Mouse (Mus musculus): ENCODE results near the gene Dennd5b. TPM values are rescaled to one million over a fixed set of nuclear protein-coding genes. Genes with fewer than 3 reads are reported as not detected.

Gene Dennd5b
- polyA plus RNA-seq, 1 experiment = 3.4 TPM

DNA sequence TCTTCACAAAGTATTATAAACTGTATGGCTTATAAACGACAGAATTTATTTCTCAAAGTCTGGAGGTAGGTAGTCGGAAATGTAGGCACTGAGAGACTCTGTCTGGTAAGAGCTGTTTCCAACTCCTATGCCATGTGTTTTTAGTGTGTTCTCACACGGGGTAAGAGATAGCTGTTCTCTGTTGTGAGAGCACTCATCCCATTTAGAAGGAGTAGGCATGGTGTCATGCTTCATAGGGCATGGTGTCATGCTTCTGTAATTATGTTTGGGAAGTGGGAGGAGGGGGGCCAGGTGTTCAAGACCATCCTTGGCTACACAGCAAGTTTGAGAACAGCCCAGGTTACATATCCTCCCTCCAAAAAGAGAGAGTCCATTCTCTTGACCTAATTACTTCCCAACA is 6.1 kb upstream of the Dennd5b start:
- no peak for DNase-seq (ENCODE audit: low read depth, low spot score)
- 77% methylated on average over 3 of the region's 3 CpGs for WGBS

DNA sequence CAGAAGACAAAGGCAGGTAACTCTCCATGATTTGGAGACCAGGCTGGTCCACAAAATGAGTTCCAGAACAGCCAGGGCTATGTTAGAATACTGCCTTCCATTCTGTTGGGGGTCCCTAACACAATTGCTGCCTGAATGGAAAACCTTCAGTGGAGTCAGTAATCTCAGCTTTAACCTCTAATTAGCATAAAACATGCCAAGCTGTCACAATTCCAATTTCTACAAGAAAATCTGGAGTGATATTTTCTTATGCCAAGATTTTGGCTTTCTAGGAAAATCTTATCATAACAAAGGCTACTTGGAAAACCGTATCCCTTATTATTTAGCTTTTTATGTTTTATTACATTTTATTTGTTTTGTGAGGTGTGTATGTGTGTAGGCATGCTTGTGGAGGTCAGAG is 2.0 kb upstream of the Dennd5b start:
- 19% methylated on average over 1 of the region's 1 CpGs for WGBS

DNA sequence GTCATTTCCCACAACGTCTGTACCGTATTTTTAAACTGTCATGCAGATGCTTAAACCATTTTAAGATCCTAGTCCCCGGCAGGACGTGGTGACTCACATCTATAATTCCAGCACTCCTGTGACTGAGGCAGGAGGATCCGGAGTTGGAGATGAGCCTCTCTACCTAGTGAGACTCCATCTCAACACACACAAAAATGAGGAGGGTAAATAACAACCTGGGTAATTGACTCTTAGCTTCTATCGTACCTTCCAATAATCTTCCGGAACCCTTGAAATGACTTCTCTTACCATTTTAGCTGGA is 413 bp upstream of the Dennd5b start:
- DNase-seq (ENCODE audit: low read depth, low spot score) = no peak
- 11% methylated on average over 7 of the region's 7 CpGs for WGBS

More for the DNA sequence above, 2.0 kb upstream of the Dennd5b start:
- no peak for DNase-seq (ENCODE audit: low read depth, low spot score)

DNA sequence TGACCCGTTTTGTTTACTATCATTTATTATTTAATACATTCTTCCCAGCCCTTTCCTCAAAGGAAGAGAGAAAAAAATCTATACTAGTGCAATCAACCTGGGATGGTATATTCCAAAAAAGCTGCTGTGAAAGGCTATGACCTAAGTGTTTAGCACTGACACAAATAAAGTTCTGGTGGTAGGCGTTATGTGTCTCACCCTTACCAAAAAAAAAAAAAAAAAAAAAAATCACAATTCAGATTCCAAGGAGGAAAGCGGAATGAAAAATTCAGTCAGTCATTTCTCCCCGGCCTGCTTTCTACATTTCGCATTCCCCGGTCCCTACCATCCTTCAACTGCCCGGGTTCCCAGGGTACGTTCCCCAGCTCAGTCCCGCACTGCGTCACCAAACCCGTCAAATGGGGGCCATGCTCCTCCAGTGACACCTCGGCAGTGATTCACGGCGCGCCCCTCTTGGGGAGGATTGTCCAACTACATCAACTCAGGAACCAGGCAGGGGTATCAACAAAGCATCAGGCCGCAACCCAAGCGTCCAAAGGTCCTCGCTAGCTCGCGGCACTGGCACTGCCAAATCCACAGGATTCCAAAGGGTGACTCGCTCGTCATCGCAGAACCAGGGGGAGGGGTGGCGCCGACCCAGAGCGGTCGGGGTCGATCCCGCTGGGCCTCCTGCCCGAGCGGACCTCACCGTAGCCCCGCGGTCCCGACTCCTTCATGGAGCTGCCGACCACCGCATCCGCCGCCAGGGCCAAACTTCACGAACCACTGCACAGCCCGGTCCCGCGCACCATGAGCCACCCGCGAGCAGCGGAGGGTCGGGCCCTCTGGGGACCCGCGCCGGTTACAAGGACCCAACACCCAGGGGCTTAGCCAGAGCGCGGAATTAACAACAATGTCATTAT is 1.1 kb downstream of the Dennd5b start:
- 3% methylated on average over 52 of the region's 52 CpGs for WGBS
- DNase-seq (ENCODE audit: low read depth, low spot score) = no peak

DNA sequence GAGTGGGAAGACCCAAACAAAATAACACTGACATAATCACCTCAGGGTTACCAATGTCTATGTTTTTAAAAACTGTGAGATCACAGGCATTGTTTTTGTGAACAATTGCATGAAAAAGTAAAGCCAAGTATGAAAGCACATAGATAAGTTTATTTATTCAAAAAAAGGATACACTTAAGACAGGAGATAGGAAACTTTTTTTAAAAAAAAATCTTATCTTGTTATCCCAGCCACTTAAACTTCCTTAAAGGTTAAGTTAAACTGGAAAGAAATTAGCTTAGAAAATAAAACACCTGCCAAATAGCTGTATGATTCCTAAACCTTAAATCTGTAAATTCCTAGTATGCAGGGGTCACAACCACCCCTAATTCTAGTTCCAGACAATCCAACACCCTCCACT is 2.5 kb downstream of the Dennd5b start:
- no peak for DNase-seq (ENCODE audit: low read depth, low spot score)

DNA sequence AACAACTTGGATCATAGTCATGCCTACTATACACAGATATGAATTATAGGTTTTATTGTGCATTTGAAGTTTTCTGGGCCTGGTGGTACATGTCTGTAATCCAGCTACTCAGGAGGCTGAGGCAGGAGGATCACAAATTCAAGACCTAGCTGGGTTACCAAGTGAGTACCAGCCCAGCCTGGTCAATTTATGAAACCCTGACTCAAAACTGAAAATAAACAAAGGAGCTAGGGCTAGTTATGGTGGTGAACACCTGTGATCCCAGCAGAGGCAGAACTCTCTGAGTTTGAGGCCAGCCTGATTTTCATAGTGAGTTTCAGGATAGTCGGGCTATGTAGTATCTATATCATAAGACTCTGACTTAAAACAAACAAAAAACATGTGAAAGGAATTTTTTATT is 4.2 kb downstream of the Dennd5b start:
- 84% methylated on average over 1 of the region's 1 CpGs for WGBS
- no peak for DNase-seq (ENCODE audit: low read depth, low spot score)

DNA sequence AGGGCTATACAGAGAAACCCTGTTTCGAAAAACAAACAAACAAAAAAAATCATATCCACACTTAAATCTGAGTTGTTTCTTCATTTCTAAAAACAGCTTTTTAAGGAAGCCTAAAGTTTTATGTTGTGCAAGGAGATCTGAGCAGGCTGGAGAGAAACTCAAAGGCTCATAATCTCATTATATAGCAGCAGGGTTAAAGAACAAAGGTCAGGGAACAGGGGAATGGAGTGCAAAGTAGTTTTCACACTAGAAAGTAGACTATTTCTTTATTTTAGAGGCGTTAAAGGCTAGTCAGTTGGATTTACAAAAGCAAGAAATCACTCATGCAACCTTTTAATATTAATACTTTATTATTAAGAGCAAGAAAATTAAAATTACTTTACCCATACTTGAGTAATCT is 5.2 kb downstream of the Dennd5b start:
- DNase-seq (ENCODE audit: low read depth, low spot score) = no peak
- WGBS = 56% methylated on average over 2 of the region's 2 CpGs

DNA sequence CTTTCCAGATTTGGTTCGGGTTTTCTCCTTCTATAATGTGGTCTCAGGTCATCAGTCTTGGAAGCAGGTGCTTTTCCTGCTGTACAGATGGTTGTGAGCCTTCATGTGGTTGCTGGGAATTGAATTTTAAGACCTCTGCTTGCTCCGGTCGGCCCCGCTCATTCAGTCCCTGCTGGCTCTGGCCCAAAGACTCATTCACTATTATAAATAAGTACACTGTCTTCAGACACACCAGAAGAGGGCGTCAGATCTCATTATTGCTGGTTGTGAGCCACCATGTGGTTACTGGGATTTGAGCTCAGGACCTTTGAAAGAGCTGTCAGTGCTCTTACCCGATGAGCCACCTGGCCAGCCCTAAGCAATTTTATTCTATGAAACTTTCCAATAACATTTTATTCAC is 6.1 kb downstream of the Dennd5b start:
- WGBS = 55% methylated on average over 6 of the region's 6 CpGs
- DNase-seq (ENCODE audit: low read depth, low spot score) = no peak

DNA sequence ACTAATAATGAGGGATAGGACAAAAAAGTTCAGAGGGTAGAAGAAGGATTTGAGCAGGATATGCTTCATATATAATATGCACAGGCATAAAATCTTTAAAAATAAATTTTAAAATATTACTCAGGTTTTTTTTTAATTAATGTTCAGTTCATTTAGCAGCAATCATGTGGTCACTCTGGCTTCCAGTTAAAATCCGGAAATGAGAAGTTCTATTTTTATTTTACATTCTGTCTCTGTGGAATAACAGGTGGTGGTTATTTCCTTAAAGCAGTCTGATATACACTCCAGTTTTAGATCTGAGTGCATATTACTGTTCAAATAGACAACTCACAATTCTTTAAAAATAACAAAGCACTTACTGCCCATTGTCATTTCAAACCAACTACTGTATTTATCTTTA is 6.9 kb downstream of the Dennd5b start:
- 54% methylated on average over 1 of the region's 1 CpGs for whole genome bisulfite sequencing
- no peak for DNase-seq (ENCODE audit: low read depth, low spot score)

DNA sequence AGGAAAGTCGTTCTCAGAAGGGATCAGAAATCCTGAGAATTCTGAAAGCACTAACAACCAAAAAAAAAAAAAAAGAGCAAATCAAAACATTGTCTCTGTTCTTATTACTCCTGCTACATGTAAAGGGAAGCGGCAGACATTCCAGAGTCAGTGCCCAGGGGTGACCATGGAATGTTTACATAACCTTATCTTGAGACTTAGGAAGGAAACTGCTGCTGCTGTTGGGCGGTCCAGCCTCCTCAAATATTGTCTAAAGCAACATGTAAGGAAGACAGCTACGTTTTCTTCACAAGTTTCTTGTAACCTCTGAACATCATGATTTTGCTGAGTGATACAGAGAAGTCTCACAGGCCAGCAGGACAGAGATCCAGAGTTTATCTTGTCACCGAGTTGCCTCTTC is 8.0 kb downstream of the Dennd5b start:
- 23% methylated on average over 5 of the region's 5 CpGs for WGBS
- no peak for DNase-seq (ENCODE audit: low read depth, low spot score)

DNA sequence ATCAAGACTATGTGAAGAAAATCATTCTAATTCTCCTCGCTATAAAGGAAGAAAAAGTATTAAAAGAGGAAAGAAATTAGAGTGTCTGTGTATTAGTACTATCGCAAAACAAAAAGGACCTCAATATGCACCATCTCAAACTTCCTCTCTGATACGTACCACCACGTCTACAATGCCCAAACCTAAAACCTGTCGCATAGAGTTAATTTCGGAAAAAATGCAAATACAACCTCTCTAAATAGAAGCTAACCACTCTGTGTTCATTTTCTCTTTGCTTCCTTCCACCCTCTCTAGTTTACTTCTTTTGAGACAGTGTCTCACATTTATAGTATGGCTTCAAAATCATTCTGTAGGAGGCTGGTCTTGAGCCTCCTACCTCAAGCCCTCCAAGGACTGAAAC is 9.1 kb downstream of the Dennd5b start:
- WGBS = 98% methylated on average over 6 of the region's 6 CpGs
- DNase-seq (ENCODE audit: low read depth, low spot score) = no peak

DNA sequence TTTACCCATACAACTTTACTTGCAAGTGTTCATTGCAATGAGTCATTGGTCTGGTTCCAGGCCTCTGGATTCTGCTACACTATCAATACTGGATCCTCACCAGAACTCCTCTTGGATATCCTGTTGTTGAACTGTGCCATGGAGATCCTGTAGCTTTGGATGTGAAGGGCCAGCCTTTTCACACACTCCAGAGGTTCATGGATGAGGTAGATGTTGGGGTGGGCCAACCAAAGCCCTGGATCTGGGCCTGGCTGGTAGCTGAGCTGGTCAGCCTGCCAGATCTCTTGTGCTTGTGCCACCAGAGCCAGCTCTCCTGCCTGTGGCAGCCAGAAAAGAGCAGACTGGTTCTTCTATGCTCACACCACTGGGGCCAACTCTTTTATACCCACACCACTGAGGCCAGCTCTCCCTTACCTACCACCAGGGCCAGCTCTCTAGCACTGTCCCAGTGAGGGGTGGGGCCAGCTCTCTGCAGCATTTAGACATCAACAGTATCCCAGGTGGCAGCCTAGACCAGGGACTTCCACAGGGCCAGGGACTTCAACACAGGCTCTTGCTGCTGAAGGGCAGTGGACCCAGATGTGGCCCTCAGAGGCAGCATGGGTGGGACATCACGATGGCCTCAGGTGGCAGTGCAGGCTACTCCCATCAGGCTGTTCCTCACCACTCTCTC is 24.2 kb downstream of the Dennd5b start:
- DNase-seq (ENCODE audit: low read depth, low spot score) = no peak
- WGBS = 100% methylated on average over 1 of the region's 1 CpGs

DNA sequence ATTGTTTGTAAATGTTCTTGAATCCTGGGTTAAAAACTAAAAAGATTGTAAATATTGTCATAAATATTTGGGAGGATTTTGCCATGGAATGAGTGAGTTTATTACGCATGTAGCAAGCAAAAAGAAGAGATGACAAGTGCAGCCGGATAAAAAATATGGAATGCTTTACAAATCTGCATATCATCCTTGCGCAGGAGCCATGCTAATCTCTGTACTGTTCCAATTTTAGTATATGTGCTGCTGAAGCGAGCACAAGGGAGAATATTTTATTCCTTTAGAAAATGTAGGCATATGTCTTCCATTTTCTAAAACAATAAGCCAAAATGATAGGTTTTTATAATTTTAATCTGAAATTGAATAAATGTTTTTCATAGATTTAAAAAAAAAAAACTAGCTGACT is 27.6 kb downstream of the Dennd5b start:
- WGBS = 89% methylated on average over 4 of the region's 4 CpGs
- DNase-seq (ENCODE audit: low read depth, low spot score) = no peak

DNA sequence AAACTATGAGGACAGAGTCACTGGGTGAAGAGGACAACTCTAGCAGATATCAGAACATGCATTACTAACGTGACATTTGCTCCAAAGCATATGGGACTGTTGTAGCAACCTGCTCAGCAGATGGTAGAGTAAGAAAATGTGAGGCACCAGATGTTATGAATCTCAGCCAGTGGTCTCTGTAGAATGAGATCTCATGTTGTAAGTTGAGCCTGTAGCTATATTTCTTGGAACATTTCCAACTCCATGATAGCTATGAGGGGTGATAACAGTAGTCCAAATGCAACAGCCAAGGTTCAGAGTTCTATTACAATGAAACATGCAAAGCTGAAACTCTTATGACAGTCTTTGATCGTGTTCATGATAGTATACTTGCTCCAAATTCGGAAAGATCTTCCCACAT is 28.6 kb downstream of the Dennd5b start:
- DNase-seq (ENCODE audit: low read depth, low spot score) = no peak
- WGBS = 51% methylated on average over 3 of the region's 3 CpGs

DNA sequence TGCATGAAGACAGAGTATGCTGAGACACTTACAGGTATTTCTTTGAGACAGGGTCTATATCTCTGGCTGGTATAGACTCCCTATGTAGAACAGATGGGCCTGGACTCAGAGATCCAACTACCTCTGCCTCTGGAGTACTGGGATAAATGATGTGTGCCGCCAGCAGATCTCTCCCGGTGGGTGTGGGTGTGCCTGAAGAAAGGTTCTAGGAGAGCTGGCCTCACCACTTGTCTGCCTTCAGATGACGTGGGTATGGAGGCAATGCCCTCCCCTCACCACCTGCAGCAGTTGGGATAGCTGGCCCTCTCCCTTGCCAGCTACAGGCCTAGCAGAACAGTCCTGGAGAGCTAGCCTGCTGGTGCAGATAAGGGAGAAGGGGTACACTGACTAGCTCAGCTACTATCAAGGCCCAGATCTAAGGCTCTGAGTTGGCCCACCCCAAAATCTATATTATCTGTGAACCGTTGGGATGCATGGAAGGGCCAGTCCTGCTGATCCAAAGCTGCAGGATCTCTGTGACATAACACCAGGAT is 30.8 kb downstream of the Dennd5b start:
- DNase-seq (ENCODE audit: low read depth, low spot score) = no peak
- WGBS = 42% methylated on average over 4 of the region's 4 CpGs

DNA sequence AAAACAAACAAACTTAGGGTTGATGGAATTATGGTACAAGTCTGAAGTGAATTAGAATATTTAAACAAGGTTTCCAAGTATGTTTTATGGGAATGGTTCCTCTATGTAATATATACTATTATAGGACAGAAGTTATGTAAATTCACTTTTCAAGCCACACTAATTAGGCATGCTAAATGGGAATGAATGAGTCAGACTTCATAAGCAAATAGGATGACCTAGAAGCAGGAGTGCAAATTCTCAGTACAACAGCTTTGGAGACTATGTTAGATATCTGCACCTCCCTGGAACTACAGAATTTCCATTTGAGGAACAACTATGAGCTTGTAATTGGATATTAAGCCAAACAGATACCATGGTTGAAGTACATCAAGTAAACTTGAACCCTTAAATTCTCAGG is 38.1 kb downstream of the Dennd5b start:
- no peak for DNase-seq (ENCODE audit: low read depth, low spot score)

DNA sequence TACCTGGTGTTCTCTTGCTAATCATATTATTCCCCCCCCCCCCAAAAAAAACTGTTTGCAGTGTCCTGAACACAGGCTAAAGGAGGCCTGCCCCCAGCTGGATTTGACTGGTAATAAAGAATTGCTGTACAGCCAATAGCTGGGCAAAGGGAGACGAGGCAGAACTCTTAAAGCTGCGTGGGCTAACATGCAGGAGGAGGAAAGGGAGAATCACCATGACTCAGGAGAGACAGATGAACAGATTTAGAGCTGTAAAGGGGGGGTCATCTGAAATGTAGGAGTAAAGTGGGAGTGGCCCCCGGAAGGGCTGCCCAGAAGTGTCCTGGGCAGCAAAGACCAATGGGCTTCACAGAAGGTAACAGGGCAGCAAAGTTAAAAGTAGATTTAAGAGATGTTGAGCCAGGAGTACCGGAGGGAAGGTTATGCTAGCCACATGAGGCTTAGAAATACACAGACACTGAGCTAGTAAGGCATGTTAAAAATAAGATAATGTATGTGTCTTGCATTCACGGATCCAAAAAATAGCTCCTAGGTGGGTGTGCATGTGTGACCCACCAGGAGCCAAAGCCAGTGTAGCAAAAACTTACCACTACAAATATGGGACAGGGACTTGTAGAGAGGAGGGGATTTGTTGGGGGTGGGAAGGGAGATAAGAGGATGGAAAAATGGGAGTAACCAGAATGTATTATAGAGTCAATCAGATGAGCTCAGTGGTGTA is 40.7 kb downstream of the Dennd5b start:
- 81% methylated on average over 5 of the region's 5 CpGs for WGBS
- no peak for DNase-seq (ENCODE audit: low read depth, low spot score)

DNA sequence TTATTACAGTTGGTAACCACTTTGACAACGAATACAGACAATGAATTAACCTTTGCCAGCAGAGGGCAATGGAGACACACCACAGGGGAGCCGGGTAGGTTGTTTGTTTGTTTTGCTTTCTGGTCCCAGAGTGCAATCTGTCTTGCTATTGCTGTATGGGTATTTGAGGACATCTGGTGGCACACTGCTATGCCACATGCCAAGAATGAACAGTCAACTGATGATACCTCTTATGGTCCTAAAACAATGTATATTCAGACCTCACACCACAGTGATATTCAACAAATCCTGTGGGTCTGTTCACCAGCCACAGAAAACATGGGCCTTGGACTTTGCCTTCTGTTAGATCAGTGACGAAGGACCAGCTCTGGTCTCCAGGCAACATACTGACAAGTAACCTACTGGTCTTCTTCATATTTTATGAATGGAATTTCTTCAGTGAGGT is 43.5 kb downstream of the Dennd5b start:
- WGBS = 15% methylated on average over 3 of the region's 3 CpGs
- DNase-seq (ENCODE audit: low read depth, low spot score) = no peak

DNA sequence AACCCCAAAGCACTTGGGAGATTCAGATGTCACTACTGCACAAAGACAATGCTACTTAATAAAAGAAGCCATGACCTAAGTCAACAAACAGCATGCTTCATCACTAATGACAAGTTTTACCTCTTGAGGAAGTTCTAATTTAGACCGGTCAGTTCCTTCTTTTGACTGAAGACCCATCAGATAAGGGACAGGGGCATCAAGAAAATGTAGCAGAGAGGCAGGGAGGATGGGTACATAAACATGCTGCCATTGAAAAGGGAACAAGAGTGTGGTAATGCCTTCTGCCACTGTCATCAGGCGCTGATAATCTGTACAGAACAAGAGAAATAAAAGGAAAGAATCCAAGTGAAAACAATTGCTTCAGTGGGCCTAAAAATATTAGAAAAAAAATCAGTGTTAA is 46.7 kb downstream of the Dennd5b start:
- DNase-seq (ENCODE audit: low read depth, low spot score) = no peak
- WGBS = 89% methylated on average over 2 of the region's 2 CpGs

DNA sequence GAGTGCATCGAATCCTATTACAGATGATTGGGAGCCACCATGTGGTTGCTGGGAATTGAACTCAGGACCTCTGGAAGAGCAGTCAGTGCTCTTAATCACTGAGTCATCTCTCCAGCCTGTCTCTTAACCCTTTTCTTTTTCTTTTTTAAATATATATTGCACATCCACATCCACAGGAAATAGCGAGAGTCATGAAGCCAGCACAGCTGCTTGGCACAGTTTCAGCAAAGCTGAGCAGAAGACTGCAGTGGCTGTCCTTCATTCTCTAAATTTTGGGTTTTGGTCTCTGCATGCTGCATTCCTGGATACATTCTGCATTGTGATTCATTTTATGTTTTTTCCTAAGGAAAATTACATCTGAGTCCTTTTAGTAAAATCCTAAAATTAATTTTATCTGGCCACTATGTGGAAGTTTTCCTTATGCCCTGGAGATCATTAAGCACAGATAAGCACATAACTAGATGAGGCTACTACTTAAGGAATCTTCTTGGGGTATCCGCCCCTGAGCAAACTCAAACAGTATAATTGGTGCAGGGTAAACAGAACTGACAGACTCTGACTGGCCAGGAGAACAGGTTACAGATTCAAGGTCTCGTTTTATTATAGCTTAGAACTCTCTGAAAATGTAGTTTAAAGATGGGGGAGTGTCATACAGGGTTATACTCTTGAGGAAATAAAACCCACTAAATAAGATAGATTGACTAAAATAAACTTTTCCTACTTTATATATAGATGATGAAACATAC is 50.3 kb downstream of the Dennd5b start:
- 23% methylated on average over 4 of the region's 4 CpGs for WGBS
- no peak for DNase-seq (ENCODE audit: low read depth, low spot score)
